ENCODE assay signal across 11 mouse cellular contexts in the genomic region with DNA sequence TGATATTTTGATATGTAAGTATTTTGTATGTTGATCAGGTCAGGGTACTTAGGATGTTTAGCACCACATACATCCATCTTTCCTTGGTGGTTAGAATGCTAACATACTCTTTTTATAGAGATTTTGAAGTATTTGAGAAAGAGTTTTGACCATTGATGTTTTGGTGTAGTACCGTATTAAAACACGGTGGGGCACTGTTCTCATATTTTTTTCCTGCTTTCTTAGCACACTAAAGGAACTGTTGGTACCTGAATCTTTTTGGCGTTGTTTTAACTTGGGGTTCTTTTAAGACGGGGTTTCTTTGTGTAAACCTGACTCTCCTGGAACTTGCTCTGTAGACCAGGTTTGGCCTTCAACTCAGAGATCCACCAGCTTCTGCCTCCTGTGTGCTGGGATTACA.
DNase-seq lines count a peak whose midpoint lies in the region; ATAC-seq and TF ChIP-seq lines count a peak whose summit lies in the region.
"Had no signal": no experiment of that assay in that cellular context is flagged by ENCODE, and none has a peak within 500 bp of the region (broad histone marks: within the 10 kb centered on the region; RNA-seq: fewer than 3 reads in every experiment).

No protein-coding gene starts in this region.

- H3K9me3 ChIP-seq in limb, embryonic 14.5 days (ENCODE audit: control insufficient read depth, low read length): no peaks in the 10 kb centered on the region
- no peaks in the 10 kb centered on the region for H3K9me3 ChIP-seq in forebrain, embryonic 12.5 days
- H3K9me3 ChIP-seq: limb, embryonic 15.5 days had no signal

- ATAC-seq in limb, embryonic 14.5 days (ENCODE audit: low FRiP score, low read depth): no peak
- no peak for ATAC-seq in forebrain, embryonic 12.5 days (ENCODE audit: low FRiP score)

- 8% methylated on average over 4 of the region's 4 CpGs for WGBS in limb, embryonic 14.5 days
- 13% methylated on average over 4 of the region's 4 CpGs for WGBS in forebrain, embryonic 12.5 days

- H3K9ac ChIP-seq in limb, embryonic 14.5 days (ENCODE audit: low read depth, low read length, severe bottlenecking): no peak overlapping the region
- H3K9ac ChIP-seq in forebrain, embryonic 12.5 days: no peak overlapping the region
- H3K9ac ChIP-seq: limb, embryonic 15.5 days had no signal

- H3K27ac ChIP-seq in layer of hippocampus, adult 2 months: no peak overlapping the region
- H3K27ac ChIP-seq in limb, embryonic 14.5 days (replicated peaks; ENCODE audit: low read depth, low read length): no peak overlapping the region
- no peak overlapping the region for H3K27ac ChIP-seq in forebrain, embryonic 12.5 days
- H3K27ac ChIP-seq: limb, embryonic 15.5 days had no signal

- no peaks in the 10 kb centered on the region for H3K4me1 ChIP-seq in limb, embryonic 14.5 days (ENCODE audit: control insufficient read depth, insufficient read depth, low read length)
- H3K4me1 ChIP-seq in forebrain, embryonic 12.5 days: no peaks in the 10 kb centered on the region
- H3K4me1 ChIP-seq: limb, embryonic 15.5 days had no signal

- peak; percentile 57 to 69 for DNase-seq in cerebellum, postnatal 10 days
- DNase-seq in cerebellum, adult 9-11 months: no peak
- peak; percentile 27 to 63 for DNase-seq in layer of hippocampus, adult 2 months (ENCODE audit: low spot score in 2 of 2)
- no peak for DNase-seq in layer of hippocampus, adult 9-11 months
- DNase-seq in NIH3T3 (ENCODE audit: low read depth): peak; percentile 83
- DNase-seq in limb, embryonic 14.5 days (ENCODE audit: low spot score): peak; percentile 71
- DNase-seq in urinary bladder, postnatal 4 days (ENCODE audit: low spot score in 2 of 2): no peak
- DNase-seq: right cerebral cortex, postnatal 14 days had no signal

- no peak overlapping the region for H3K4me2 ChIP-seq in limb, embryonic 14.5 days (replicated peaks; ENCODE audit: low read depth, low read length, severe bottlenecking)
- H3K4me2 ChIP-seq in forebrain, embryonic 12.5 days: no peak overlapping the region
- H3K4me2 ChIP-seq: limb, embryonic 15.5 days had no signal

- no peaks in the 10 kb centered on the region for H3K27me3 ChIP-seq in limb, embryonic 14.5 days (ENCODE audit: control insufficient read depth, insufficient read depth, low read length)
- H3K27me3 ChIP-seq in forebrain, embryonic 12.5 days: no peaks in the 10 kb centered on the region
- H3K27me3 ChIP-seq: limb, embryonic 15.5 days had no signal

- peak; percentile 86 for TF ChIP-seq CTCF in layer of hippocampus, adult 2 months (conservative IDR thresholded peaks at IDR 0.05)

- H3K36me3 ChIP-seq in limb, embryonic 14.5 days (ENCODE audit: control insufficient read depth, insufficient read depth, low read length): no peaks in the 10 kb centered on the region
- H3K36me3 ChIP-seq in forebrain, embryonic 12.5 days (replicated peaks): no peaks in the 10 kb centered on the region
- H3K36me3 ChIP-seq: limb, embryonic 15.5 days had no signal

- TF ChIP-seq POLR2A in limb, embryonic 14.5 days (IDR thresholded peaks at IDR 0.05; ENCODE audit: borderline replicate concordance, extremely low read depth, insufficient read depth, insufficient read length): no peak

- no peak overlapping the region for H3K4me3 ChIP-seq in layer of hippocampus, adult 2 months
- H3K4me3 ChIP-seq in limb, embryonic 14.5 days (replicated peaks; ENCODE audit: low read length): no peak overlapping the region
- no peak overlapping the region for H3K4me3 ChIP-seq in forebrain, embryonic 12.5 days (replicated peaks)
- H3K4me3 ChIP-seq: erythroblast, embryonic 14.5 days; limb, embryonic 15.5 days had no signal

Comparison
In these comparisons a context has a peak if more than half of its experiments do, and no peak if none do; other contexts are left out.
1. DNase-seq: peak in cerebellum, postnatal 10 days (2 of 2), layer of hippocampus, adult 2 months (2 of 2), NIH3T3 (single experiment) and limb, embryonic 14.5 days (single experiment); none in cerebellum, adult 9-11 months (single experiment), layer of hippocampus, adult 9-11 months (single experiment) and urinary bladder, postnatal 4 days (0 of 2).